Mouse (Mus musculus): ENCODE measurements at regions not wholly inside any gene's neighbourhood (a gene's known extent, or its start where the extent isn't known, plus 50 kb on each side); places are given as distances from the start of the nearest gene placed in this dataset.

GRCm38 (mm10) chr3:78932975-78933374 lies 353.3 kb downstream of the Rapgef2 start:
- no peak overlapping the region for H3K27ac ChIP-seq (ENCODE audit: low read depth)
- H3K4me2 ChIP-seq (ENCODE audit: low read depth, low read length) = no peak overlapping the region
- H3K4me1 ChIP-seq (ENCODE audit: control insufficient read depth, insufficient read depth) = no peaks in the 10 kb centered on the region
- no peaks in the 10 kb centered on the region for H3K9me3 ChIP-seq (replicated peaks; ENCODE audit: control insufficient read depth, low read length)
- 65% methylated on average over 3 of the region's 3 CpGs for WGBS
- no peak for TF ChIP-seq CTCF (IDR thresholded peaks at IDR 0.05; ENCODE audit: low read depth)
- TF ChIP-seq EP300 (IDR thresholded peaks at IDR 0.05; ENCODE audit: low read depth) = no peak
- no peak overlapping the region for H3K4me3 ChIP-seq (ENCODE audit: low read depth, low read length)
- no peaks in the 10 kb centered on the region for H3K36me3 ChIP-seq (replicated peaks; ENCODE audit: control insufficient read depth, insufficient read depth, low read length)
- ATAC-seq (ENCODE audit: insufficient read depth, low read depth) (no peak), DNase-seq (ENCODE audit: low spot score) (no peak)
- no peaks in the 10 kb centered on the region for H3K27me3 ChIP-seq (ENCODE audit: control insufficient read depth, insufficient read depth, low read length)
- H3K9ac ChIP-seq (replicated peaks; ENCODE audit: low read depth, low read length) = no peak overlapping the region

GRCm38 (mm10) chr3:78919850-78920249 lies 366.5 kb downstream of the Rapgef2 start:
- ATAC-seq (ENCODE audit: insufficient read depth, low read depth) = no peak
- TF ChIP-seq CTCF (IDR thresholded peaks at IDR 0.05; ENCODE audit: low read depth) (no peak), EP300 (IDR thresholded peaks at IDR 0.05; ENCODE audit: low read depth) (no peak)

GRCm38 (mm10) chr3:78919407-78919806 lies 366.9 kb downstream of the Rapgef2 start:
- Histone ChIP-seq H3K9ac (replicated peaks; ENCODE audit: low read depth, low read length) (no peak overlapping the region), H3K4me3 (ENCODE audit: low read depth, low read length) (peak overlapping the region; percentile 31; the same call in 1 of the 2 replicates), H3K9me3 (replicated peaks; ENCODE audit: control insufficient read depth, low read length) (no peaks in the 10 kb centered on the region), H3K4me2 (ENCODE audit: low read depth, low read length) (peak overlapping the region; percentile 58), H3K4me1 (ENCODE audit: control insufficient read depth, insufficient read depth) (no peaks in the 10 kb centered on the region), H3K27ac (ENCODE audit: low read depth) (no peak overlapping the region), H3K36me3 (replicated peaks; ENCODE audit: control insufficient read depth, insufficient read depth, low read length) (no peaks in the 10 kb centered on the region), H3K27me3 (ENCODE audit: control insufficient read depth, insufficient read depth, low read length) (no peaks in the 10 kb centered on the region)
- peak; percentile 95 for TF ChIP-seq CTCF (IDR thresholded peaks at IDR 0.05; ENCODE audit: low read depth)
- no peak for TF ChIP-seq EP300 (IDR thresholded peaks at IDR 0.05; ENCODE audit: low read depth)
- 12% methylated on average over 12 of the region's 12 CpGs for WGBS
- 0 out of 2 replicates have a peak, but pooled peaks have one; percentile 27 for ATAC-seq (ENCODE audit: insufficient read depth, low read depth)
- peak; percentile 78 for DNase-seq (ENCODE audit: low spot score)

More at GRCm38 (mm10) chr3:78919850-78920249, 366.5 kb downstream of the Rapgef2 start:
- DNase-seq (ENCODE audit: low spot score) = no peak
- 42% methylated on average over 6 of the region's 6 CpGs for WGBS
- no peak overlapping the region for H3K27ac ChIP-seq (ENCODE audit: low read depth)
- no peaks in the 10 kb centered on the region for H3K4me1 ChIP-seq (ENCODE audit: control insufficient read depth, insufficient read depth)
- H3K9me3 ChIP-seq (replicated peaks; ENCODE audit: control insufficient read depth, low read length) = no peaks in the 10 kb centered on the region
- H3K4me3 ChIP-seq (ENCODE audit: low read depth, low read length) = no peak overlapping the region
- no peak overlapping the region for H3K9ac ChIP-seq (replicated peaks; ENCODE audit: low read depth, low read length)
- H3K27me3 ChIP-seq (ENCODE audit: control insufficient read depth, insufficient read depth, low read length) = no peaks in the 10 kb centered on the region
- no peaks in the 10 kb centered on the region for H3K36me3 ChIP-seq (replicated peaks; ENCODE audit: control insufficient read depth, insufficient read depth, low read length)
- H3K4me2 ChIP-seq (ENCODE audit: low read depth, low read length) = no peak overlapping the region

GRCm38 (mm10) chr3:78908196-78908844 lies 378.0 kb downstream of the Rapgef2 start:
- Histone ChIP-seq H3K27me3 (ENCODE audit: control insufficient read depth, insufficient read depth, low read length) (no peaks in the 10 kb centered on the region), H3K36me3 (replicated peaks; ENCODE audit: control insufficient read depth, insufficient read depth, low read length) (no peaks in the 10 kb centered on the region), H3K9ac (replicated peaks; ENCODE audit: low read depth, low read length) (no peak overlapping the region), H3K9me3 (replicated peaks; ENCODE audit: control insufficient read depth, low read length) (no peaks in the 10 kb centered on the region), H3K4me3 (ENCODE audit: low read depth, low read length) (no peak overlapping the region), H3K4me1 (ENCODE audit: control insufficient read depth, insufficient read depth) (no peaks in the 10 kb centered on the region), H3K4me2 (ENCODE audit: low read depth, low read length) (no peak overlapping the region), H3K27ac (ENCODE audit: low read depth) (no peak overlapping the region)
- WGBS = 47% methylated on average over 1 of the region's 1 CpGs
- peak; percentile 27 for DNase-seq (ENCODE audit: low spot score)
- peak; percentile 39; the same call in 1 of the 2 replicates for ATAC-seq (ENCODE audit: insufficient read depth, low read depth)
- TF ChIP-seq EP300 (IDR thresholded peaks at IDR 0.05; ENCODE audit: low read depth) (no peak), CTCF (IDR thresholded peaks at IDR 0.05; ENCODE audit: low read depth) (no peak)

GRCm38 (mm10) chr3:78907778-78908177 lies 378.5 kb downstream of the Rapgef2 start:
- no peak overlapping the region for H3K4me3 ChIP-seq (ENCODE audit: low read depth, low read length)
- no peaks in the 10 kb centered on the region for H3K36me3 ChIP-seq (replicated peaks; ENCODE audit: control insufficient read depth, insufficient read depth, low read length)
- DNase-seq (ENCODE audit: low spot score) (no peak), ATAC-seq (ENCODE audit: insufficient read depth, low read depth) (no peak)
- no peaks in the 10 kb centered on the region for H3K27me3 ChIP-seq (ENCODE audit: control insufficient read depth, insufficient read depth, low read length)
- WGBS = 82% methylated on average over 7 of the region's 7 CpGs
- no peaks in the 10 kb centered on the region for H3K4me1 ChIP-seq (ENCODE audit: control insufficient read depth, insufficient read depth)
- no peak overlapping the region for H3K4me2 ChIP-seq (ENCODE audit: low read depth, low read length)
- no peak overlapping the region for H3K9ac ChIP-seq (replicated peaks; ENCODE audit: low read depth, low read length)
- H3K9me3 ChIP-seq (replicated peaks; ENCODE audit: control insufficient read depth, low read length) = no peaks in the 10 kb centered on the region
- H3K27ac ChIP-seq (ENCODE audit: low read depth) = no peak overlapping the region
- TF ChIP-seq EP300 (IDR thresholded peaks at IDR 0.05; ENCODE audit: low read depth) (no peak), CTCF (IDR thresholded peaks at IDR 0.05; ENCODE audit: low read depth) (no peak)
